Mouse (Mus musculus): Measurements from ENCODE around the gene Ankrd34a. TPM values are rescaled to one million over a fixed set of nuclear protein-coding genes. Genes with fewer than 3 reads are reported as not detected.

Gene Ankrd34a
- polyA plus RNA-seq, 1 experiment from 2014 or later, result 6.8 TPM

DNA sequence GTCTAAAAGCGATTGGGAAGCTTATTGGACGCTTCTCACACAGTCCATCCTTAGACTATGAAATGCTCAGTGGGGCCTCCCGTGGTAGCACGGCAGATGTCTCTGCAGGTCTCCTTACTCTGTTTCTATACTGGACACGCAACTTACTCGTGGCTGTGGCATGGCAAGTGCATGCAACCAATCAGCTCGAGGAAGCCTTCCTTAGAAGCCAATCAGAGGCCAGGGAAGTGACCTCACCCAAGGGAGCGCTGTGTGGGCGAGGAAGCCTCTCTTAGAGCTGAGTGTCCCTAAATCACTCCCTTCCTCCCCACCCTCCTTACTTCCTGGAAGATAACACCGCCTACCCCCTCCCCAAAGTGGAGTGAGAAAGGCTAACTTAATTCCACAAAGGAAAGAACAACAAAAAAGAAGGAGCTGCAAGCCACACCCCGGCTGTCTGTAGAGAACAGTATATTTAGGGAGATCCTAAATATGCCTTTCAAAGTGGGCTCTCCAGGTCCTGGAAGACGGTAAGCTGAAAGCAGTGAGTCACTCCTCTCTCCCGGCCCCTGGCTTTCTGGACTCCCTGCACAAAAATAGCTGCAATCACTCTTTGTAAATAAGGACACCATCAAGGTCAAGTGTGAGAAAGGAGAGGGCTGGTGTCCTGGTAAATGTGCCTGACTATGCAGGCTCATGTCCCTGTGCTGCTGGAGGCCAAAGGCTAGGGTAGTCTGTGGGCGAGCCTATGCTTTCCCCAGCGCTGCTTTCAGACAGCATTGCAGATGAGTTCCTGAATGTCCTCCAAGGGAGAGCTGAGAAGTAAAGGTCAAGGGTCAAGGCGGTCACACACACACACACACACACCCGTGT lies 19.5 kb upstream of the Ankrd34a start, which contains the start of gene Gm16253:
Gene Gm16253, plus strand, starts transcription at position 295 of the 852 bp plus-strand sequence.
- no peaks in the 10 kb centered on the region for H3K36me3 ChIP-seq
- no peaks in the 10 kb centered on the region for H3K27me3 ChIP-seq (ENCODE audit: insufficient read depth, poor library complexity, severe bottlenecking)
- H3K4me1 ChIP-seq, result peaks cover 73% of the 10 kb centered on the region
- no peaks in the 10 kb centered on the region for H3K9me3 ChIP-seq
- H3K4me3 ChIP-seq, result peak within 1 kb of the TSS; percentile 41
- H3K27ac ChIP-seq, result peak within 1 kb of the TSS; percentile 92
- whole genome bisulfite sequencing, result 16% methylated on average over 17 of the region's 17 CpGs
- peak; percentile 97 for DNase-seq (ENCODE audit: low spot score)

- peak overlapping the region; percentile 92 for H3K27ac ChIP-seq
- 77% methylated on average over 4 of the region's 4 CpGs for WGBS
Measured at GRCm38 (mm10) chr3:96577566-96577965, 18.9 kb upstream of the Ankrd34a start.

DNA sequence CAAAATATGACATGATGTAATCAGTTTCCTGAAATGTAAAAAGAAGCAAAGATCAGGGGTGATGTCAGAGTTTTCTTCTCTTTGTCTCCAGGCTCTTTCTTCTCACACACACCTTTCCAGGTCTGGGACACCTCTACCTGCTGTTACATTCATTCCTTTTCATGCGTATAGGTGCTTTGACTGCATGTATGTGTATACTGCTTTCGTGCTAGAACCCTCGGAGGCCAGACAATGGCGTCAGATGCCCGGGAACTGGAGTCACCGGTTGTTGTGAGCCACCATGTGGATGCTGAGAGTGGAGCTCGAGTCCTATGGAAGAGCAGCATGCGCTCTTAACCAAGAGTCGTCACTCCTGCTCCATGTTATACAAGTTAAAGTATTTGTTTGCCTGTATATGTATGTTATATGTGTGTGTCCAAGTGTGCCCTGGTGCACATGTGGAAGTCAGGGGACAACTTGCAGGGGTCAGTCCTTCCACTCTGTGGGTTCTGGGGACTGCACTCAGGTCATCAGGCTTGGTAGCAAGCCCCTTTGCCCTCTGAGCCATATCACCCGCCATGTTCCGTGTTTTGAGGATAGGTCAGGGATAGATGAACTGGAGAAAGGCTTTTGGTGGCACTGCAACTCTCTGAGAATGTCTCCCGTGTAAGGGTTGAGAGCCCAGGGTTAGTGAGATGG lies 17.7 kb upstream of the Ankrd34a start:
- H3K9me3 ChIP-seq, result no peaks in the 10 kb centered on the region
- no peaks in the 10 kb centered on the region for H3K27me3 ChIP-seq (ENCODE audit: insufficient read depth, poor library complexity, severe bottlenecking)
- peaks cover 1% of the 10 kb centered on the region; the same call in 1 of the 2 replicates for H3K36me3 ChIP-seq
- H3K27ac ChIP-seq, result peak overlapping the region; percentile 81
- 81% methylated on average over 12 of the region's 12 CpGs for WGBS
- no peak overlapping the region for H3K4me3 ChIP-seq
- DNase-seq (ENCODE audit: low spot score), result no peak
- H3K4me1 ChIP-seq, result peaks cover 66% of the 10 kb centered on the region

More at GRCm38 (mm10) chr3:96577566-96577965, 18.9 kb upstream of the Ankrd34a start:
- Histone ChIP-seq H3K36me3 (no peaks in the 10 kb centered on the region), H3K4me3 (peak overlapping the region; percentile 41), H3K27me3 (ENCODE audit: insufficient read depth, poor library complexity, severe bottlenecking) (no peaks in the 10 kb centered on the region), H3K4me1 (peaks cover 71% of the 10 kb centered on the region), H3K9me3 (no peaks in the 10 kb centered on the region)
- DNase-seq (ENCODE audit: low spot score), result no peak

GRCm38 (mm10) chr3:96579239-96579750 lies 17.1 kb upstream of the Ankrd34a start:
- peak overlapping the region; percentile 81 for H3K27ac ChIP-seq
- WGBS, result 76% methylated on average over 4 of the region's 4 CpGs

DNA sequence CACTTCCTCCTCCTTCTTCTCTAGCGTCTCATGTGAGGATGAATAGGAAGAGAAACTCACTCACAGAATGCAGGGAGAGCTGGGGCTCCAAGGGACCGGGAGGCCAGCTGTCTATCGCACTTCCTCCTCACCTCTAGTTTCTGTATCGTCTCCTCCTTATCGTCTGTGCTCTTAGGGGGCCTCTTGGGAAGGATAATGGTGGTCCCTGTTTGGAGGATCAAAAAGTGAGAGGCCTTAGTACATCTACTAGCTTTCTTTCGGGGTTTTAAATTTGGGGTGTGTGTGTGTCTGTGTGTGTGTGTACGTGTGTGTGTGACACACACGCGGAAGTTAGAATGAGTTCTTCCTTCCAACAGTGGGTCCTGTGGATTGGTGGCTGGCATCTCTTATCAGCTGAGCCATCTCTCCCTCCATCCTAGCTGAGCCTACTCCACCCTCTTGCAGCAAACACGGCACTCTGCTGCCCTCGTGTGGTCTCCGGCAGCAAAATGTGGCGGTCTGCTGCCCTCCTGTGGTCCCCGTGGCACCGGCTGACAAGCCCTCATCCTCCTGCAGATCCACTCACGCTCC lies 16.5 kb upstream of the Ankrd34a start:
- Histone ChIP-seq H3K27me3 (ENCODE audit: insufficient read depth, poor library complexity, severe bottlenecking) (no peaks in the 10 kb centered on the region), H3K4me1 (peaks cover 56% of the 10 kb centered on the region), H3K36me3 (peaks cover 3% of the 10 kb centered on the region; the same call in 1 of the 2 replicates), H3K9me3 (no peaks in the 10 kb centered on the region), H3K27ac (peak overlapping the region; percentile 81), H3K4me3 (peak overlapping the region; percentile 51)
- DNase-seq (ENCODE audit: low spot score), result peak; percentile 94
- WGBS, result 7% methylated on average over 16 of the region's 16 CpGs

More at GRCm38 (mm10) chr3:96579239-96579750, 17.1 kb upstream of the Ankrd34a start:
- no peak overlapping the region for H3K4me3 ChIP-seq
- no peaks in the 10 kb centered on the region for H3K9me3 ChIP-seq
- DNase-seq (ENCODE audit: low spot score), result no peak
- H3K4me1 ChIP-seq, result peaks cover 60% of the 10 kb centered on the region
- H3K27me3 ChIP-seq (ENCODE audit: insufficient read depth, poor library complexity, severe bottlenecking), result no peaks in the 10 kb centered on the region
- H3K36me3 ChIP-seq, result peaks cover 3% of the 10 kb centered on the region; the same call in 1 of the 2 replicates

DNA sequence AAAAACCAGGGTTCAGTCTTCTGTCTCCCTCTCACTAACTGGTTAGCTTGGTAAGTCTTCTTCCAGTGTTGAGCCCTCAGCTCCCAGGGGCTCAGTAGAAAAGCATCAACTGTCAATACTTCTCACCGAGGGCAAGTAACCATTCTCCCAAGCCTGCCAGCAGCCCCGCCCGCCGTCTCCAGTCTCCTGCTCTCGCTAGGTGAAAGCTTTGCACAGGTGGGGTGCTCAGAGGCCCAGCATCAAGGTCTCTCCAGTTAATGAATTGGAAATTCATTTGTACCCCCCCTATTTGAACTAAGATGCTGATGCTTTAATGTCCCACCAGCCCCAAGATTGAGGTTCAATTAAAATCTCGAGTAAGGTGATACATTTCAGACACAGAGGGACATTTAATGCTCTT lies 15.3 kb upstream of the Ankrd34a start:
- H3K27me3 ChIP-seq (ENCODE audit: insufficient read depth, poor library complexity, severe bottlenecking), result no peaks in the 10 kb centered on the region
- peak overlapping the region; percentile 51 for H3K4me3 ChIP-seq
- WGBS, result 41% methylated on average over 6 of the region's 6 CpGs
- H3K27ac ChIP-seq, result 0 out of 2 replicates have a peak overlapping the region, but pooled peaks have one; percentile 22
- peaks cover 3% of the 10 kb centered on the region; the same call in 1 of the 2 replicates for H3K36me3 ChIP-seq
- H3K9me3 ChIP-seq, result no peaks in the 10 kb centered on the region
- DNase-seq (ENCODE audit: low spot score), result no peak
- peaks cover 45% of the 10 kb centered on the region for H3K4me1 ChIP-seq

DNA sequence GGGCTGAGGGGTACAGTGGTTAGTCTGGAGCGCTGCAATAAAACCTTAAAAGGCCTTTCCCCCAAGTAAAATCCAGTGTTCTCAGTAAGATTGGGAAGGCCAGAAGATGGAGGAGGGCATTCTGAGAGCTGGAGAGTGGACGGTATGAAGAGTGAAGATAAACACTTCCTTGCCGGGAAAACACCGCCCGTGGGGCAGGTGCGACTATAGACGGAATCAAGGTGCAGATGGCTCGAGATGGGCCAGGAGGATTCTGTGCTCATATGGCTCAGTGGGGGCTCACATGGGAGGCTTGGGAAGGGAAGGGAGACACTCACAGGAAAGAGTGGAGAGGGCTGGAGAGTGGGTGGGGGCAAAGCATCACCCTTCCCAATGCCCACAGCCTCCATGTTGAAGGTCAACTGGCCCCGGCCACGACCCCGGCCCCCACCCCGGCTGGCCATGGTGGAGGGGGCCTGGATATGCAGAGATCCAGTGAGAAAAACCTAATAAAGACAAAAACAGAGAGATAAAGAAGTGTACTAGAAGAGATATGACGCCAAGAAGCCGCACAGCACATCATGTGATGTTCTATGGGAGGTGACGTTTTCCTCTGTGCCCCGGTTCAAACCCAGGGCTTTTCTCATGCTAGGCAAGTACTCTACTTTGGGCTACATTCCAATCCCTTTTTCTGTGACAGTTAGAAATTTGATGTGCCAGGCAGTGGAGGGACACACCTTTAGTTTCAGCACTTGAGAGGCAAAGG lies 14.5 kb upstream of the Ankrd34a start:
- H3K36me3 ChIP-seq, result peaks cover 3% of the 10 kb centered on the region; the same call in 1 of the 2 replicates
- no peaks in the 10 kb centered on the region for H3K27me3 ChIP-seq (ENCODE audit: insufficient read depth, poor library complexity, severe bottlenecking)
- WGBS, result 77% methylated on average over 16 of the region's 16 CpGs
- no peak for DNase-seq (ENCODE audit: low spot score)
- no peak overlapping the region for H3K27ac ChIP-seq
- H3K4me3 ChIP-seq, result no peak overlapping the region
- H3K9me3 ChIP-seq, result no peaks in the 10 kb centered on the region
- peaks cover 37% of the 10 kb centered on the region for H3K4me1 ChIP-seq

- H3K4me3 ChIP-seq, result no peak overlapping the region
- peaks cover 3% of the 10 kb centered on the region; the same call in 1 of the 2 replicates for H3K36me3 ChIP-seq
- no peak overlapping the region for H3K27ac ChIP-seq
- H3K9me3 ChIP-seq, result no peaks in the 10 kb centered on the region
- WGBS, result 86% methylated on average over 5 of the region's 5 CpGs
- no peaks in the 10 kb centered on the region for H3K27me3 ChIP-seq (ENCODE audit: insufficient read depth, poor library complexity, severe bottlenecking)
- peaks cover 27% of the 10 kb centered on the region for H3K4me1 ChIP-seq
- no peak for DNase-seq (ENCODE audit: low spot score)
Measured at GRCm38 (mm10) chr3:96583386-96583785, 13.1 kb upstream of the Ankrd34a start.

DNA sequence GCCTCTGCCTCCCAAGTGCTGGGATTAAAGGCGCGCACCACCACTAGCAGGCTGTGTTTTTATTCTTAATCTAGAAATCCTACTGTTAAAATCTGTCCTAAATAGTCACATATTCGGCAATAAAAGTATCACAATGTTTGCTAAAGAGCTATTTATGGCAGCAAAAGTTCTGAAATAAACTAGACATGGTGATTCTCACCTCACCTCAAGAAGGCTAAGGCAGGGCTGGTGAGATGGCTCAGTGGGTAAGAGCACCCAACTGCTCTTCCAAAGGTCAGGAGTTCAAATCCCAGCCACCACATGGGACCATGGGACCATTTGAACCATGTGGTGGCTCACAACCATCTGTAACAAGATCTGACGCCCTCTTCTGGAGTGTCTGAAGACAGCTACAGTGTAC lies 5.8 kb upstream of the Ankrd34a start:
- no peak for DNase-seq (ENCODE audit: low spot score)
- Histone ChIP-seq H3K27me3 (ENCODE audit: insufficient read depth, poor library complexity, severe bottlenecking) (peaks cover 10% of the 10 kb centered on the region), H3K27ac (no peak overlapping the region), H3K36me3 (peaks cover 8% of the 10 kb centered on the region), H3K9me3 (no peaks in the 10 kb centered on the region), H3K4me1 (peaks cover 16% of the 10 kb centered on the region), H3K4me3 (no peak overlapping the region)
- WGBS, result 75% methylated on average over 4 of the region's 4 CpGs

GRCm38 (mm10) chr3:96593374-96593773 lies 3.1 kb upstream of the Ankrd34a start:
- Histone ChIP-seq H3K36me3 (peaks cover 8% of the 10 kb centered on the region), H3K4me1 (peaks cover 43% of the 10 kb centered on the region), H3K9me3 (no peaks in the 10 kb centered on the region), H3K4me3 (peak overlapping the region; percentile 76), H3K27ac (peak overlapping the region; percentile 91), H3K27me3 (ENCODE audit: insufficient read depth, poor library complexity, severe bottlenecking) (peaks cover 20% of the 10 kb centered on the region)
- under 1% methylated on average over 10 of the region's 10 CpGs for WGBS
- no peak for DNase-seq (ENCODE audit: low spot score)

- Histone ChIP-seq H3K36me3 (peaks cover 8% of the 10 kb centered on the region), H3K4me1 (peaks cover 48% of the 10 kb centered on the region), H3K9me3 (no peaks in the 10 kb centered on the region), H3K4me3 (peak within 1 kb of the TSS; percentile 76), H3K27me3 (ENCODE audit: insufficient read depth, poor library complexity, severe bottlenecking) (peaks cover 20% of the 10 kb centered on the region), H3K27ac (peak within 1 kb of the TSS; percentile 91)
- peak; percentile 97 for DNase-seq (ENCODE audit: low spot score)
- WGBS, result under 1% methylated on average over 38 of the region's 38 CpGs
Measured at GRCm38 (mm10) chr3:96593790-96594560, 2.5 kb upstream of the Ankrd34a start, which contains the start of gene Polr3gl. Gene Polr3gl, minus strand, starts transcription at chr3:96594181.
